Mouse (Mus musculus): ENCODE results near the gene Knop1. TPM values are rescaled to one million over a fixed set of nuclear protein-coding genes. Genes with fewer than 3 reads are reported as not detected.

Knop1 gene
- 34.3 TPM for polyA plus RNA-seq (2017; shearing (Covaris generic))

DNA sequence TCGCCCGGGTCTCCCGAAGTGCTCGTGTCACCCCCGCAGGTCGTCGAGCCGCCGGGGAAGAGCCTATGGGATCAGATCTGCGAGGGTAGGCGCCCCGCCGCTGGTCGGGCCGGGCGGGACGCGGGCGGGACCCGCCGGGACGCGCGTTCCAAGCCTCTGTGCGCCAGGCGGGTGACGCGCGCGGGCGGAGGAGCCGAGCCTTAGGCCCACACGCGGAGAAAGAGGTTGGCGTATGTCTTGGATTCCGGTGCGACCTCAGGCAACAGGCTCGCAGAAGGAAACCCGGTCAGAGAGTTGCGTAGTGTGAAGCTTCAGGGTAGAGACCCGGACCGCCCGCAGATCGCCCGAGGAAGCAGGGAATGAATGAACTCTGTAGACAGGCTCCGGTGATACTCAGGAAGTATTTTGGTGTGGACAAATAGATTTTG is at the start of gene Knop1:
Gene Knop1 (minus strand): TSS at position 378 of the 428 bp plus-strand sequence.

DNA sequence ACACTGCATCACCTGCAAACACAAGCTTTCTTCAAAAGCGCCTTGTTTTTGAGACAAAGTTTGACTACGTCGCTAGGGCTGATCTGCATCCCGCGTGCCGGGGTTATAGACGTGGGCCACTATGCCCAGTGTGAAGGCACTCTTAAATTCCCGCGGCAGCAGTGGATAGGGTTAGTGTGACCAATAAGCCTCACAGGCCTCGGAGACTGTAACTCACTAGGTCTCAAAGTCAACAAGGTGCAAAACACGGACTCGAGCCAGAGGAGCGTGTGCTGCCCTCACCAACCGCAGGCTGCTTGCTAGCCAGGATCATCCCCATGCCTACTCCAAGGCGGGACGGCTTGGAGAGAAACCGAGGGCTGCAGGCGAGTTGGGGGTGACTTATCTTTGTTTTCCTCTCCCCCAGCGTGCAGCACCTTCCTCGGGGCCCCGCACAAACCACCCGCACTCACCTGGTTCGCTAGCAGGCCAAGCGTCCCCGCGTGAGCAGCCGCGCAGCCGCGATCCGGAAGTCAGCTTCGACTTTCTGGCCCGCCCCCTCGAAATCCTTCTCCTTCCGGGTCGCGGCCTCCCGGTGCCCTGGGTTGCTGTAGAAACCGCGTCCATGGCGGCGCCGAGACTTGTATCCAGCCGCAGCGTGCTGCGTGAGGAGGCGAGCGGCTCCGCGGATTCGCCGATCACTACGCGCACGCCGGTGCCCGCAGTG is 730 bp downstream of the Knop1 start, which contains the start of gene Iqck:
Gene Iqck (plus strand): TSS at position 582 of the 706 bp plus-strand sequence.

Other genes starting within 250 kb of the Knop1 start
- 52.1 TPM for gene Gde1, start 150.5 kb downstream of the Knop1 start, polyA plus RNA-seq (2017; shearing (Covaris generic))
- 6.0 TPM for gene Ccp110, start 143.7 kb downstream of the Knop1 start, polyA plus RNA-seq (2017; shearing (Covaris generic))
- gene Vps35l, start 116.0 kb downstream of the Knop1 start, polyA plus RNA-seq (2017; shearing (Covaris generic)) = 98.1 TPM
- gene Iqck, start 502 bp downstream of the Knop1 start, polyA plus RNA-seq (2017; shearing (Covaris generic)) = 0.42 TPM
- 0.97 TPM for gene Gprc5b, start 139.0 kb upstream of the Knop1 start, polyA plus RNA-seq (2017; shearing (Covaris generic))

Measured in CD4-positive, CD25-positive, alpha-beta regulatory T cell (primary cell).